Mouse (Mus musculus) G1E-ER4 (cell line): ENCODE data around the gene Slc39a1. TPM values are rescaled to one million over a fixed set of nuclear protein-coding genes. Genes with fewer than 3 reads are reported as not detected.

Source experiments
- GATA1 ChIP-seq: IDR thresholded peaks from one replicate; pipeline ENCODE4 v1.8.0; 2012; ENCODE audit warnings: low read length, inconsistent platforms
- polyA plus RNA-seq: library from polyadenylated mRNA; stranded (reverse); fragments of >175 nt; gene quantifications from 2 replicates; pipeline ENCODE4 v1.2.3, GENCODE M21; 2012

The Slc39a1 gene
- polyA plus RNA-seq, 1 experiment, result 14.3 TPM

DNA sequence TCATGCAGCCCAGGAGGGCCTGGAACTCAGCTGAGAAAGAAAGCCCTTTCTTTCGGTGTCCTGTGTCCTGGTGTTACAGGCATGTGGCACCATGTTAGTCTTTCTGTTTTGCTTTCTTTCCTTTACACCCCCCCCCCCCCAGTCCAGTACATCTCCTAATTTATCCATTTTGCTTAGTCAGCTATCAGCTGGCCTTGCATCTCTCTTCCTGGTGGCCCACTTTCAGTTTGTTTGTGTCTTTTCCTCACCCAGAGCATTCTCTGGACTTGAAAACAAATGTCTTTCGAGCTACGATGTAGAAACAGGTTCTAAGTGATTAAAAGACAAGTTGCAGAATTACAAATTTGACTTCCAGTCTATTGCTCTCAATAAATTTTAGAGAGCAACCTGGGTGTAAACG, 25.5 kb upstream of the Slc39a1 start:
- no peak for TF ChIP-seq GATA1

DNA sequence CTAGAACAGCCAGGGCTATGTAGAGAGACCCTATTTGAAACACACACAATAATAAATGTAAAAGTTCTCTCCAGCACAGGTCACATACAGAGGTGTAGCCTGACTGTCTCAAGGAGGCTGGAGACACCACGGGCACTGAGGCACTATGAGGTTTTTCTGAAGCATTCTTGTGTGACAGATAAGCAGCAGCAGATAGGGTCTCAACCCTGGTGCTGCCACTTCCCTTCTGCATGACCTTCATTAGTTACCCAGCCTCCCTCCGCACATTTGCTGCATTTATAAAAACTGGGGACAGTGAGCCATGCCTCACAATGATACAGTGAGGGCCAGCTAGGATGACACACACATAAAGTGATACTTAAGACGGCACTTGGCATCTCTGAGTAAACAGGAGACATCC, 25.0 kb upstream of the Slc39a1 start:
- no peak for TF ChIP-seq GATA1

DNA sequence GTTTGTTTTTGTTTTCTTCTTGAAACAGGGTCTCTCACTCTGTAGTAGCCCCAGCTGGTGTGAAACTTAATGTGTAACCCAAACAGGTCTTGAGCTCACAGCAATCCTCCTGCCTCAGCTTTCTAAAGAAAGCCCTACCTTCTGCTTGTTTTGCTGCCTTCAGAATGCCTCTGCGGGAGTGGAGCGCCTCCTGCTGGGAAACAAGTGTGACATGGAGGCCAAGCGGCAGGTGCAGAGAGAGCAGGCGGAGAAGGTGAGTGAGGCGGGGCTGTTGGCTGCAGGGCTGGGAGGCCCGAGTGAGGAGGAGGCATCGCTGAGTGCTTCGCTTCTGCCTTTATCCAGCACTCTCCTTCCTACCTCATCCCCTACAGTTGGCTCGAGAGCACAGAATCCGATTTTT, 23.6 kb upstream of the Slc39a1 start:
- no peak for TF ChIP-seq GATA1

DNA sequence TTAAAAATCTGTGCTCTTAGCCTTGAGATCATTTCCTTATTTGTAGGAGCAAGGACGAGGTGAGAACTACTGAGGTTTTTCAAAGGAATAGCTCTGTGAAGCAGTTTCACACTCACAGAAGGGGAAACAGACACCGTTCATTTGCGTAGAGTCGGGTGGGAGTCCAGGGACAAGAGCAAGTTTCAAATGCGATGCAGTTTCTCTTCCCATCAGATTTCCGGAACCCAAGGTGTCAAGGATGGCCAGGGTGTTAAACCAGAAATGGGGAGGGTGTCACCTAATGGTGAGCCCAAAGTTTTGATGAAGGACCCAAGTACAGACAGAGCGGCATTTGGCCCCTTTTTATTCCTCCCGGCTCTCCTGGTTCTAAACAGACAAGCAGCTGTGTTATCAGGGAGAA, 16.9 kb upstream of the Slc39a1 start:
- TF ChIP-seq GATA1, result no peak

DNA sequence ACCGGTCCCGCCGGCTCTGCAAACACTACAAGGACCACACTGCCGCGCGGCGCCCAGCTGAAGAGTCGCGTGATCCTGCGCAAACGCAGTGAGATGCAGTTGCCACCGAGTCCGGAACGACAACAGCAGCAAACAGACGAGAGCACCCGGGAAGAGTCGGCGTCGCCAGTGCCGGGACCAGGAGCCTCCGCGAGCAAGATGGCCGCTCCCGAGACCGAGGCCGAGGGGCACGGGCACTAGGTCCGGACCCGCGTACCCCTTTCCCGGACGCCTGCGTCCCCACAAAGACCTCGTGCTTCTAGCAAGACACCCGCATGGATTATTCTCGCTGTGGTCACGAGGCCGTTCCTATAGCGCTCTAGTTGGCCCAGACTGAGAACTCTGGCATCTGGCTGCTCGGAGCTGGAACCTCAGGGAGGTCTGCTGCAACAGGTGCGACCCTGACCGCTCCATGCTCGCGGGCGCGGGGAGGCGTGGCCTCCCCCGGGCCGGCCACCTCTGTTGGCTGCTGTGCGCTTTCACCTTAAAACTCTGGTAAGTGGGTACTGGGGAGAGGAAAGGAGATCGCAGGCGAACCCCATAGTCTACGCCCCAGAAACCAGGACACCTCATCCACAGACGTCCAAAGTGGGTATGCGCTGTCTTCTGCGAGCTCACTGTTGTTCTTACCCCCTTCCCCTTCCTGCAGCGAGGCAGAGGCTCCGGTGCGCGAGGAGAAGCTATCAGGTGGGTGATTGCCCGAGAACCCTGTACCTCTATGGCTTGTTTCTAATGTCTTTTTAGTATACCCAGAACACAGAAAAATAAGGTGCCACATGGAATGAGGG, 16.3 kb upstream of the Slc39a1 start, which contains the start of gene Jtb:
Gene Jtb, plus strand, starts transcription at position 91 of the 827 bp plus-strand sequence.
- TF ChIP-seq GATA1, result no peak

DNA sequence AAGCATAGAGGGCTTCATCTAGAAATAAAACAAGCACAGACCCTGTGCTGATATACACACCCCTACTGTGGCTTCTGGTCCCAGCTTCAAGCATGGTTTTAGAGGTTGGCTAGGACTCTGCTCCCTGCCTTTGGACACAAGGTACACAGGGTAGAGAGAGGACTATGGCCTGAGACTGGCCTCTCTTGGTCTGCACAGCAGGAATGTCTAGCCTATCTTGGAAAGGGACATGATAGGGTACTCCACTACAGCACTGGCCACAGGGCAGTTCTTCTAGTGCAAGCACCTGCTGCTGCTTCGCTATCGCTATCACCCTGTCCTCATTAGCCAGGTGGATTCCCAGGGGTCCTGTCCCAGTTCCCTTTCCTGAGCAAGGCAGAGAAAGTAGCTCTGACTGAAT, 6.7 kb upstream of the Slc39a1 start:
- TF ChIP-seq GATA1, result no peak

DNA sequence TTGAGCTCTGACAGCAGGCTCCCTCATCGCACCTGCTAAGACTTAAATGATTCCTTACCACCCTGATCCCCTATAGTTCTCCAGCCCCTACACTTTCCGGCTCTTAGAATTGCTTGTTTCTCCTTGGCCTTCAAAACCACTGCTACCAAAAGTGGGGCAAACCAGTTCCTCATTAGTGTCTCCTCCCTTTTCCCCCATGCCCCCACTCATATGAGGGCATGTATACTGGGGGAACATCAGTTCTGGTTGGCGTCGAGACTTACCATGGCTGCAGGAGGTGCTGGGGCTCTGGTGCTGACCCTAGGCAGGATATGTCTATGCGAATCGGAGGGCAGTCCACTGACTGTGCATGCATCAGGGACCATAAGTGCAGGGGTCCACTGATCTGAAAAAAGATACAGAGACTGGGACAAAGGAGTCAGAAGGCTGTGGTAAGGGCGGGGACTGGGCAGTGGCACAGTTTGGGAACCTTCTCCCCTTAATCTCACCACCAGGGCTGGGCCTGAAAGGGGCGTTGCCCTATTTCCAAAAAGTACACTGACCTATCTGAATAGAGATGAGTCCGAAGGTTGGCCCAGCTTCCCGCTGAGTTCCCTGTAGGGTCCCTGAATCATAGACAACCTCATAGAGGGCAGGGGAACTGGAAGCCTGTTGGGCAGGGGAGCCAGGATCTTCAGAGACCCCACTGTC, 6.2 kb upstream of the Slc39a1 start:
- no peak for TF ChIP-seq GATA1

DNA sequence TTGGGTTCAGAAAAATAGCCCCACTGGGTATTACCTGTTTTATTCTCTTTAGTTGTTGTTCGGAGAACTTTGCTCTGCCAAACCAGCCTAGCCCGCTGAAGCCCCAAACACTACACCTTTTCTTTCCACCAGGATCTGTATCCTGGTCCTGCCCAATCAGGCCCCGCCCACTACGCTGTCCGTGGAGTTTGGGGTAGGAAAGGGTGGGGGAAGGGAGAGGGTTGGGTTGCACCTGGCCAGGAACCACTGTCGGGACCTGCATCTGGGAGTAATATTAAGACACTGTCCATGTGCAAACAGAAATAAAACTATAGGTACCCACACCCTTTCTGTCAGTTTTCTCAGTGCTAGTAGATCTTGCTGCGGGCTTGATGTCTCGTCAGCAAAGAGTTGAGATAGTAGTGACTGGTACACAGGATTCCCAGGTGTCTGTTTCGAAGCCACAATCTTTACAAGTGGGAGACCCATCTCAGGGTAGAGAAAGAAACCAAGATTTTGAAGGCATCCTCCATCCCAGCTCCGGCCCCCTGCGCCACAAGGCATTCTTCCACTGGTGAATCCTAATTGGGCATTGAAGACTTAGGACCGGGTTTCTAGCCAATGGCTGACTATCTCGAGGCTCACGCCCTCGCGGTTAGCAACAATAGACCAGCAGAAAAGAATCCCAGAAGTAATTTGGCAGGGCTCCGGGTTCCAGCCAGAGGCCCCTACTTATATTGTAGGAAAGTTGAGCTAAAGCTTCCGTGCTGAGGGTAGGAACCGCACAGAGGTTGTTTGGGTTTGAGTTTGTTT, 4.8 kb upstream of the Slc39a1 start, which contains the start of gene Creb3l4:
Gene Creb3l4, minus strand, starts transcription at position 529 of the 792 bp plus-strand sequence.
- TF ChIP-seq GATA1, result no peak

DNA sequence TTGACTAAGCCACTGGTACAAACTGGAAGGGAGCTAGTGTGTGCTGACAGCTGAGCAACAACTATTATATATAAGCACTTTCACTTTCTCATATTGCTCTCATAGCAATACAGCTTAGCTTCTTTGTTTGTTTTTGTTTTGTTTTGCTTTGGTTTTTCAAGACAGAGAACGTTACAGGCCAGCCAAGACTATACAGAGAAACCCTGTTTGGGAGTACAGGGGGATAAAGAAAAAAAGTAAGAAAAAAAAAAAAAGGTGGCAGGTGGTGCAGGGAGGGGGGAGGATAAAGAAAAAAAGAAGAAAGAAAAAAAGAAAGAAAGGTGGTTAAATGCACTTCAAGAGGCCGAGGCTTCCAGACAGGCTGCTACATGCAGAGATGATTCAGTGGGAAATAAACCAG, 2.6 kb upstream of the Slc39a1 start:
- no peak for TF ChIP-seq GATA1

DNA sequence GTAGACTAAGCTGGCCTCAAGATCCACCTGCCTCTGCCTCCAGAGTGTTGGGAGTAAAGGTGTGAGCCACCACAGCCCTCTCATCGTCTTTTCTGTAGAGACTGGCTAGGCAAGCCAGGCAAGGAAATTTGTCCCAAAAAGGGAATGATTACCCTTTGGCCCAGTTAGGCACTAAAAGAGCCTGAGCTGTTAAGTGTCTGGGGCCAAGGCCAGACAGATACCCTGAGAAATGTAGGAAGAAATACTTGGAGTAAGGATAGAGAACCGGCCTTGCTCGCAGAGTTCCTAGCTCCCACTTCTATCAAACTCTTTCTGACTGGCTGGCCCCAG, 377 bp upstream of the Slc39a1 start:
- TF ChIP-seq GATA1, result no peak

DNA sequence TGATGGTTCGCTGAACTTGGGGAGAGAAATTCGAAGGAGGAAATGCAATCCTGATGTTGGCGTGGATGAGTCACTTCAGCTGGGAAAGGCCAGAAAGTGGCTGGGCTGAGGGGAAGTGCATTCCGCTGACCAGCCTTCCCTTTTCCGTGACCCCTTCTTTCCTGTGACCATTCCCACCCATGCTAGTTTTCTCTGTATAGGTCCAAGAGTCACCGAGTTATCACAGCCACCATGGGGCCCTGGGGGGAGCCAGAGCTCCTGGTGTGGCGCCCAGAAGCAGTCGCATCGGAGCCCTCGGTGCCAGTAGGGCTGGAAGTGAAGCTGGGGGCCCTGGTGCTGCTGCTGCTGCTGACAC, 751 bp downstream of the Slc39a1 start:
- no peak for TF ChIP-seq GATA1

DNA sequence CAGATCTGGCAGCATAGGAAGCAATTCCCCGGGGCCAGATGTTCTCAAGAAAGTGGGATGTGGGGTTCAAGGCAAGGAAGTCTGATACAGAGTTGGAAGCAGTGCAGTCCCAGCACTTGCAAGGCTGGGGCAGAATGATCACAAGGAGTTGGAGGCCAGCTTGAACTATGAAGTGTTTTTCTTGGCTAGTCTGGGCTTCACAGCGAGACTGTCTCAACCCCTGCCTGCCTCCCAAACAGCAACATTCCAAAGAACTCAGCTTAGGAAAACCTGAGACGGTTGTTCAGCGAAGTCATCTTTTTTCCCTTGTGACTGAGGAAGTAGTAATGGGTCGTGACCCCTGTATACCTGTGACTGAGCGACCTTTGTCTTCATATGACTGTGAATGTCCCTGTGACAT, 2.8 kb downstream of the Slc39a1 start:
- no peak for TF ChIP-seq GATA1

DNA sequence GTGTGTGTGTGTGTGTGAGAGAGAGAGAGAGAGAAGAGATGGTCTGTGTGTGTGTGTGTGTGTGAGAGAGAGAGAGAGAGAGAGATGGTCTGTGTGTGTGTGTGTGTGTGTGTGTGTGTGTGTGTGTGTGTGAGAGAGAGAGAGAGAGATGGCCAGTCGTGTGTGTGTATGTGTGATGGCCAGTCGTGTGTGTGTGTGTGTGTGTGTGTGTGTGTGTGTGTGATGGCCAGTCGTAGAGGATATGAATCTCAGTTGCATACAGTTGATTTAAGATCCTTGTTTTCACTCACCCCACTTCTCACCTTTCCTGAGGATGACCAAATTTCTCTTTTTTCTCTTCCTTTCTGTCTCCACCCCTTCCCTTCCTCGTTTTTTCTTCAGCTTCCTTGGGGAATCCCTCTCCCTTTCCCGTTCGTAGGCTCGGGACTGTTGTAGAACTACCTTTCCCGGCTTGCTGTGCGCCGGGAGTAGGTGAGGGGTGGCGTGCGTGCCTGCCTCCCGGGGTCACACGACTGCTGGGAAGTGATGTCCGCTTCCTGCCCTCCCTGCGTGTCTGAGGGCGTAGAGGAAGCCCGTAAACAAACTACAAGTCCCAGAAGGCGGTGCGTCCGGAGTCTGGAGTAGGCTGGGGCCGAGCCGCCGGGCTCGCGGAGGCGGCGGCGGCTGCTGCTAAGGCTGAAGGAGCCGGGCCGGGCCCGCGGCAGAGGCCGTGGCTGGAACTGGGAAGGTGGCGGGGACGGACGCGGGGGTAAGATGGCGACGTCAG, 5.9 kb downstream of the Slc39a1 start, which contains the start of gene Crtc2:
Gene Crtc2, plus strand, starts transcription at position 511 of the 766 bp plus-strand sequence.
- no peak for TF ChIP-seq GATA1

DNA sequence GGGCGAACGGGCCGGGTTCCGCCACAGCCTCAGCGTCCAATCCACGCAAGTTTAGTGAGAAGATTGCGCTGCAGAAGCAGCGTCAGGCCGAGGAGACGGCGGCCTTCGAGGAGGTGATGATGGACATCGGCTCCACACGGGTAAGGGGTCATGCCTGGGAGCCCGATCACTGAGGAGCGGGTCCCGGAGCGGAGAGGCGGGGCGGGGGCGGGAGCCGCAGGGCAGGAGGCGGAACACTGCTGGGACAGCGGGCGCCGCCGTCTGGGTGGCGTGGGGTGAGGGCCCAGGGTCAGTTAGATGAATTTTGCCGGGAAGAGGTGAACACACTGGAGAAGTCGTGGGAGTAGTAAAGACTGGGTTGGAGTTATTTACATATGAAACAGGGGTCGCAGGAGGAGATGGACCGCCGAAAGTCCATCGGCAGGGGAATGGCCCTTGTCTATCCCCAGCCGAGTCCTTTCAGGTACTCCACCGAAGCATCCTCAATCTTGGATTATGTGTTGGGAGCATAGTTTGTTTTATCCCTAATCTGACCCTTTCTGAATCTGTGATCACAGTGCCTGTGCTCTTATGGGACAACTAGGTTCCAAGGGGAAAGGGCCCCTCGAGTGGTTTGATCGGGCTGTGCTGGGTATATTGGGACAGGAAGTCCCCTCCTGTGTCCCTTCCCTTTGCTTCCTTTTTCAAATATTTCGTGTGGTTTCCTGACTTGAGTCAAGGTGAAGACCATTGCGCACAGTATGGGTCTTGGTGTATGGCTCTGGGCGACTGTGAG, 6.6 kb downstream of the Slc39a1 start:
- TF ChIP-seq GATA1, result no peak

DNA sequence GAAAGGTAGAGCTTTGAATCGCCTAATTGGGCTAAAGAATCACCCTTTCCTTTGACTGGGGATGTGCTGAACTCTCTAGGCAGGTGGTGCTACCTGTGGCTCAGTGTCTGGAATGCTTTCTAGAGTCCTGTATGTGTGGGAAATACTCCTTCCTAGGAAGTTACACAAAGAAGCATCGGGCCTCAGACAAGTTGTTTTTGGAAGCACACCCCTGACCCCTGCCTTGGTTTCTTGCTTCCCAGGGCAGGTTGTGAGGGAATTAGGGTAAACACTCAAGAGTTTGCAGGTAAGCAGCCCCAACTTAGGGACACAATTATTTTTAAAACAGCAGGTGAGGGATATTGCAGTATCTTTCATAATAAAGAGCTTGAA, 7.2 kb downstream of the Slc39a1 start:
- no peak for TF ChIP-seq GATA1
